Mouse (Mus musculus) testis, adult 2 months (tissue): ENCODE measurements around the gene Drc7. TPM values are rescaled to one million over a fixed set of nuclear protein-coding genes. Genes with fewer than 3 reads are reported as not detected.

ENCODE experiments used
- polyA plus RNA-seq: library from polyadenylated mRNA; depleted of rRNA; stranded (reverse); fragments of >200 nt; gene quantifications from 2 replicates; pipeline ENCODE4 v1.2.3, GENCODE M21; 2012; rRNA removed

The Drc7 gene
- polyA plus RNA-seq, 1 experiment = 87.3 TPM

Other genes starting within 250 kb of the Drc7 start
- 2.0 and 2.7 TPM in 2 replicates for gene Ccl17, start 244.7 kb upstream of the Drc7 start, polyA plus RNA-seq
- 52.1 and 74.1 TPM in 2 replicates for gene Coq9, start 216.8 kb upstream of the Drc7 start, polyA plus RNA-seq
- 58.3 and 77.3 TPM in 2 replicates for gene Ciapin1, start 216.7 kb upstream of the Drc7 start, polyA plus RNA-seq
- 54.8 and 58.9 TPM in 2 replicates for gene Polr2c, start 197.7 kb upstream of the Drc7 start, polyA plus RNA-seq
- 1.5 and 1.6 TPM in 2 replicates for gene Dok4, start 178.8 kb upstream of the Drc7 start, polyA plus RNA-seq
- 0.59 and 2.1 TPM in 2 replicates for gene Ccdc102a, start 137.0 kb upstream of the Drc7 start, polyA plus RNA-seq
- 0.15 and 0.26 TPM in 2 replicates for gene Adgrg5, start 131.4 kb upstream of the Drc7 start, polyA plus RNA-seq
- gene Adgrg1, start 80.4 kb upstream of the Drc7 start, polyA plus RNA-seq = 44.0 and 62.3 TPM in 2 replicates
- gene Adgrg3, start 37.4 kb upstream of the Drc7 start, polyA plus RNA-seq = 0.31 and 0.49 TPM in 2 replicates
- 180 and 199 TPM in 2 replicates for gene Katnb1, start 26.1 kb downstream of the Drc7 start, polyA plus RNA-seq
- 63.9 and 76.7 TPM in 2 replicates for gene Kifc3, start 147.7 kb downstream of the Drc7 start, polyA plus RNA-seq